Mouse (Mus musculus) cerebellum, adult 18-20 months (tissue): ENCODE results near the gene Camta1.

Source experiments
- DNase-seq, 2 experiments: peaks; one replicate each; pipeline ENCODE4 v3.0.0; 2021

The Camta1 gene

DNA sequence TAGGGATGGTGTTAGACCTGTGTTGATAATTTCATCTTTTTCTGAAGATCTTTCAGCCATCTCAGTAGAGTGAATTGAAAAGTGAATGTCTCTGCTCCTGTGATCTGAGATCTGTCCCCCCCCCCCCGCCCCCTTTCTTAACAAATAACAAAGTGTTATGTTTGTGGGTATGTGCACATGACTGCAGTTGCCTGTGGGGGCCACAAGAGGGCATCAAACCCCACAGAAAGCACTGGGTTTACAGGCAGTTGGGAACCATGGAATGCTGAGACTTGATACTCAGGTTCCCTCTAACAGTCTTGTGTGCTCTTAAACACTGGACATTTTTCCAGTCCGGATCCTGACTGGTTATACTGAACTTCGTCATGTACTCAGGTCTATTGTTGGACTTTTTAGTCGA lies 350.6 kb downstream of the Camta1 start:
- no peak for DNase-seq

DNA sequence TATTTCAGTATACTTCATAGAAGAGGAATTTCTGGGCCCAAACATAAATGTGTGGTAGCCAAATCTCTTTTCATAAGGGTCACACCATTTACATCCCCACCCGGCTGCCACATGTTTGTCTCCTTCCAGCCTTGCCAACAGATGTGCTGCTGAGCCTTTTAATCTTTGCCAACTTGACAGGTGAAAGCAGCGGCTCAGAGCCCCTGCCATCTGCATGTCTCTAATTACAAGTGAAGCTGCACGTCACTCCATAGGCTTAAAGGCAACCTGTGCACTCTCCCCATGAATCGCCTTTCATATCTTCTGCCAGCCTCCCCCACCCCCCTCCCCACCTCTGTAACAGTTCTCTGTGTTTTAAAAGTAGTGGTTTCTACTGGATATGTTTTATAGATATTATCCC lies 351.3 kb downstream of the Camta1 start:
- no peak for DNase-seq

DNA sequence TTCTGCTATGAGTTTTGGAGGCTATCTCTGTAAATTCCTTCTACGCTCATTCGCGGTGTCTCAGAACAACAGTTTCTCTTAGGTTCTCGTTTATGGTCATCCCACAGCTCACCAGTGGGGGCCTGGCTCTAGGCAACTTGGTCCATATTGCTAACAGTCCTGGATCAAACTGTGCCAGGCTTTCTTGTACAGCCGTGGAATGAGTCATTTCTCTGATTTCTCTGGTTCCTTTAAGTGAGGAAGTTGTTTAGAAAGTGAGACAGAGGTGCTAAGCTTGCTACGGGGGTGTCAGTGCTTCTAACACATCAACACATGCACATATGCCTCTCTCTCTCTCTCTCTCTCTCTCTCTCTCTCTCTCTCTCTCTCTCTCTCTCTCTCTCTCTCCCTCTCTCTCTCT lies 355.0 kb downstream of the Camta1 start:
- DNase-seq, result no peak

DNA sequence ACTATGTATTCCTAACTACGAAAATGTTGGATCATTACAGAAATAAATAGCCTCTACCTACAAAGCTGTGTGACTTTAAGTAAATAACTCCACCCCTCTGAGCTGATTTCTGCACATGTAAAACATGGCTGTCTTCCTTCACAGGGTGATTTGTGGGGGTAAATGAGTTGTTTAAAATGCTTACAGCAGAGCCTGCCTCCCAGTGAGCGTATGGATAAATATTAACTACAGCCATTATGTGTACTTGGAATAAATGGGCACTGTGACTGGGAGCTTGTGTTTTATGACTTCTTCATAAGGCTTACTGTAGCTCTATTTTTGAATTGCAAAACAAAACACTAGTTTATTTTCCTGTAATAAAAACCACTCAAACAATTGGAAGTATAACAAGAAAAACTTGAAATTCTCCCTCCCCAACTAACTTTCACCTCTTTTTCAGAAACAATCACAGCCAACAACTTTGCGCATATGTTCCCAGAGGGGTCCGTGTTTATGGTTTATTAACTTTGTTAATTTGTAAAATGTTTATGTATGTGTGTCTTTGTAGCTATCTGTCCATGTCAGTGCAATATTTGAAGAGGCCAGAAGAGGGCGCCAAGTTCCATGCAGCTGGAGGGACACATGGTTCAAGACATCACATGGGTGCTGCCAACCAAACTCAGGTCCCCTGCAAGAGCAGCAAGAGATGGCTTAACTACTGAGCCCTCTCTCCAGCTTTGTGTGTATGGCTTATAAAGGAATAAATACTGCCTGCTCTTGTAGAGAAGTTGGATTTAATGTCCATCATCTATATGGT lies 363.0 kb downstream of the Camta1 start:
- DNase-seq, result peak in 1 of 2 experiments; percentile 23

DNA sequence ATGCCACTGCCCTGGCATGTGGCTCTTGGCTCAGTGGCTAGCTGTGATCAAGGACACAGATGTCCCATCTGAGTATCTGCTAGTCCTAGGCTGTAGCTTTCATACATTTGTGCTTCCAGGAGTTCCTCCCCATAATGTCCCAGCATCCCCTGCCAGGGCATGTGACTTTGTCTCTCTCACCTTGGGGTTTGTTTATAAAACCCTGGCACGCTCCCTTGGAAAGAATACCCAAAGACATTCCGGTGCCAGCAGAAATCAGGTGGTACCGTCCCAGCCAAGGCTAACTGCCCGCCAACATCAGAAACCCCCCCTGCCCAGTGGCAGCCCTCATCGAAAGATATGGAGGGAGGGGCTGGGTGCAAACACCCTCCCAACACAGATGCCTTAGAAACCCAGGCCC lies 365.1 kb downstream of the Camta1 start:
- no peak for DNase-seq

DNA sequence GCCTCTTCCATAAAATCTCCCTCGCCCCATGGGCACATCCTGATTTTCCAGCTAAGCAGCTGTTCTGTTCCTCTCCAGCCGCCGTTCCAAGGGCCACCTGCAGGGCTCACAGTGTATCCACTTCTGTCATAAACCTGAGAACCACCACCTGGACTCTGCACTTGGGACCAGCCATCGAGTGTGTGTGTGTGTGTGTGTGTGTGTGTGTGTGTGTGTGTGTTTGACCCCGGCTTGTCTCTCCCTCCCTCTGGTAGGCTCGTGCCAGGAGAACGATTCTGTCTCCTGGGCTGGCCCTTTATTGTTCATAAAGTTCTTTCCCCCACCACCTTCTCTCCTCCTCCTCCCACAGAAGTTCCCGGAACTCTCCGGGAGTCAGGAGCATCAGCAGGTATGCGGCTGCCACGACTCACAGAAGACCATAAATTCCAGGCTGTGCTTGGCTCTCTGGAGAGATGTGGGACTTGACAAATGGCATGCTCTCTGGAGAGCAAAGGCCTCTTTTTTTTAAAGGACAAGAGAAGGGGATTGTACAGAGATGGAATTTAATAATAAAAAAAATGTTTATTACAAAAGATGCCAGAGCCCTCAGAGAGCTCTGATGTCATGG lies 366.3 kb downstream of the Camta1 start:
- DNase-seq, result no peak

DNA sequence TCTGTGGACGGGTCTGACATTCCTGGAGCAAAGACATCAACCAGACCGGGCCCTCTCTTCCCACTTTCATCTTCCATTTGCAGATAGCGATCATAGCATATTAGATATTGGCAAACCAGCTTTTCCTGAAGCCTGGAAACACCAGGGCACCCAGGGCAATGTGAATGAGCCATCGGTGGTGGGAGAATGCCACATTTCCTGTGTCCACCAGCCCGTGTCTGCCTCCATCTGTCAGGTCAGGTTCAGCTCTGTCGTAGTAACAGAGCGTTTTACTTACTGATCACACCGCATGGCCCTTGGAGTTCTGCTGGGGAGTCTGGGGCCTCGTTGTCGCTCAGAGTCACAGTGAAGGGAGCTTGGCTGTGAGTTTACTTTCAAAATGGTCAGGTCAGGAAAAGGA lies 368.9 kb downstream of the Camta1 start:
- peak; percentile 50 to 62 for DNase-seq

DNA sequence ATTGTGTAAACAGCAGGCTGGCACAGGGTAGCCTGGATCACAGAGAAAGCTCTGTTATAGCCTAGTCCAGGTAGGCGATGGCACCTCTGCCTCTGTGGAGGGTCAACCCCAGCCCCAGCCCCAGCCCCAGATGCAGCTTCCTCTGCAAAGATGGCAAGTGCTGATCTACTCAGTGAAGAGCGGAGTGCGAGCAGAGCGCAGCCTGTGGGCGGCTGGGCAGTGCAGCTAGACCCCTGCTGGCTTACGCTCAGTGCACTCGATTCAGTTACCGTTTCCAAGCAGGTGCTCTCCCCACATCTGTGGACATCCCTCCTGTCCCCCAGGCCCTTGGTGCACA lies 377.7 kb downstream of the Camta1 start:
- no peak for DNase-seq

DNA sequence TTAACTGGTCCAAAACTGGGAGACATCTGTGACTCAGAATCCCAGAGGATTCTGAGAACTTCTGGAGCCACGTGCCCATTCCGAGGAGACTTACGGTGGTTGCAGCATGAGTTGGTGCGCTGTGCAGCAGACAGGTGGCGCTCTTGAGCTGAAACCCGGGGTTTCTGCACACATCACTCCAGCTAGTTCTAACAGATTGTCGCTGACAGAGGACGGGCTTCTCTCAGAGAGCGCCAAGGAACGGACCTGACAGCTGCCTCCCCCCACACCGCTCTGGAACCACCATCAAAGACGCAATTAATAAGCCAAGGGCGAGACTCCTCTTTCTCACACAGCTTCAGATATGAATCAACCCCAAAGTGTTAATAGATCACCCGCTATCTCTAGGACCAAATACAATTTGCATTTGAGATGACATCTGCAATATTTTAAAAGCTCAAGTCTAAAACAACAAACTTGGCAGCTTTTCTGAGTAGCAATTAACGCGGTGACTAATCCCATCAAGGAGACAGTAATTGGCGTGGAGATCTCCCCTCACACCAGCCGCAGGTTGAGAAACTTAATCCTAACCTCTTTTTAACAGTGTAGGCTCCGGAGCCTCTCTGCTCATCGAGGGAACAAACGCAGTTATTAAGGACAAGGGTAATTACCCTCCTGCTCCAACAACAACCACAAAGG lies 378.2 kb downstream of the Camta1 start:
- DNase-seq, result peak; percentile 79 to 90

DNA sequence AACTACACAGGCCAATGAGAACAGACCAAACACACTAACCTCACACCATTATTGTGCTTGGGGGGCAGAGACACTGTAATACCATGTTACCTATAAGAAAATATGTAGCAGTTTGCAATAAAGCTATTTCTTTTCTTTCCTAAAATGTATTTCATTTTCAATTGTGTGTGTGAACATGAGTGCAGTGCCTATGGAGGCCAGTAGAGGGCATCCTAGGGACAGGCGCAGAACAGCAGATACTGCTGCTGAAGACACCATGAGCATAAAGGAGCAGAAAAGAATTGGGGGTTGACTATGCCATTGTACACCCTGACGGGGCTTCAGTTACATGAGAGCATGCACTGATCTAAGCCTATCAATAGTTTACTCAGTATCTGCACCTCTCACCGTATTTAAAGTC lies 380.7 kb downstream of the Camta1 start:
- no peak for DNase-seq

DNA sequence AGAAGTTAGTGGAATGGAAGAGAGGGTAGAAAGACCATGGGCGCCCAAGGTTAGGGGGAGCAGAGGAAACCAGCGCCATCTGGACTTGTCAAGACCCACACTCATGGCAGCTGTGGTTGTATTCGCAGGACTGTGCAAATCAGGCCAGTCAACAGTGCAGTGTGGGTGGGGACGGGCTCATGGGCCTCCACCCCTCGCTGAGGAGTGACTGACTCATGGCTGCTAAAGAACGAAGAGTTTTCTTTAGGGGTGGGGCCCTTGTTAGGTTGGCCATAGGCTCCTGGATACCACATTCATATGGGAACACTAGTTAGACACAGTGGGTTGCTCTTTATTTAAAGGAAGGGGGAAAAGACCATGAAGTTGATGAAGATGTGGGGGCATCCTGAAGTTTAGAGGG lies 383.7 kb downstream of the Camta1 start:
- no peak for DNase-seq

DNA sequence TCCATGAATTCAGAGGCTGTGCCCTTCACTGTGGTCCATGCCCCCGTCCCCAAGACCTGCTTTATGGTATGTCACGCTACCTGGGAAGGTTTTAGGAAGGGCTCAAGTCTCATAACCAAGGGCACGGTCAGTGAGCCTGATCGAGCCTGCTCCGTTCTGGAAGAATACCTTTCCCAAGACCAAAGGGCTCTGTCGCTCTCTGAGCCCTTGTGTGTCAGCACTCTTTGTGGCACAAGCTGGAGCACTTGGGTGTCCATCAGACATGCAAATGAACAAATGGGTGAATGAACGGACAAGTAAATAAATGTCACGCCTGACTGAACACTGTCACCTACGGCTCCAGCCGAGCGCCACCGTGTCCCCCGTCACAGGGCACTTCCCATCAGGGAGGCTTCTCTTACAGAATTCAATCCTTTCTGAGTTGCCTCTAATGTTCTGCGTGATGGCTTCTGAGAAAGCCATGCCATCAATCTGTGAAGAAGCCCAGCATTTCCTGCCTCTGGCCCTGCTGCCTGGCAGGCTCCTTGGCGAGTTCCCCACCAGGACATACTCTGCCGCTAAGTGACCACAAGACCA lies 386.7 kb downstream of the Camta1 start:
- DNase-seq, result no peak

DNA sequence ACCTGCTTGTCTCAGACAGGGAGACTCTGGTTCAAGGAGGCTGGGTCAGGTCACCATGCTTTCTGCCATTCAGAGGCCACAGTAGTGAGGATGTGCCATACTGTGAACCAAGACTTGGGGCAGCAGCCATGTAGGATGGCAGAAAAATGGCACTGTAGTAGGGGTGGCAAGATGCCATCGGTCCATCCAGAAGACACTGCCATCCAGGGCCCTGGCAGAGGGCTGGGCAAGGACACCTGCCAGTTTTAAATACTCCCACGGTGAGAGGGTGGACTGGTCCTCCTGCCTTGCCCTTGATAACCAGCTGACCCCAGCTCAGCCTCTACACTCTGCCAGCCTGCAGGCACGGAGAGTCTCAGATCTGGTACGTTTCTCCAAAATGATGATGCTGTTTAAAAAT lies 389.8 kb downstream of the Camta1 start:
- peak; percentile 38 to 51 for DNase-seq

DNA sequence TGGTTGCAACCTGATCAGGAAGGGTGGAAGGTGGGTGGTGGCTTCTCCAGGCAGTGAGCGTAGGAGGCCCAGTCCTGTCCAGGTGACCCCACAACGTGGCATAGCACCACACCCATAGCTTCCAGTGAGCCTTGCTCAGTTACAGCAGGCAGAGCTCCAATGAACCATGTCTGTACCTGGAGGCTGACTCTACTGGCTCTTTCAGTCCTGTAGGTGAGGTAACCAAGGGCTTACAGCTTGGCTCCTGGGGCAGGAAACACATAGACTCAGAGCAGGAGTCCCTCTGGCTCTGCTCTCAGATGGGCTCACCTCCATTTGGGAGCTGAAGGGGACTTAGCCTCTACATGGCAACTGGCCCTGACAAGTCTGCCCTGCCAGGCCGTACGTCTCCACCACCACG lies 393.3 kb downstream of the Camta1 start:
- no peak for DNase-seq

DNA sequence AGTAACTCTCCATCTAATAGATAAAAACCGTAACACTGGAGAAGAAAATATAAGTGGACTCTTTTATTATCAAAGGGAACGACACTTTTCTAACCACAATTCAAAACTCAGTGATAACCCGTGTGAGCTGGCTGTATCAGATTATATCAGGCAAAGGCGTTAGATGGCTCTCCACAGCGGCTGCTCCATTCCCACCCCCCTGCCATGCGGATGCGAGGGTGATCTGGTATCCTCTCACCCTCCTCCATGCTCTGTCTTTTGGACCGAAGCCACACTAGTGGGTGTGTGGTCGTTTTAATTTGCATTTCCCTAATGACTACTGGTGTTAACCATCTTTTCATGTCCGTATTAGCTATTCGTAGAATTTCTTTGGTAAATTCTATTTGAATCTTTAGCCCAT lies 403.0 kb downstream of the Camta1 start:
- no peak for DNase-seq

DNA sequence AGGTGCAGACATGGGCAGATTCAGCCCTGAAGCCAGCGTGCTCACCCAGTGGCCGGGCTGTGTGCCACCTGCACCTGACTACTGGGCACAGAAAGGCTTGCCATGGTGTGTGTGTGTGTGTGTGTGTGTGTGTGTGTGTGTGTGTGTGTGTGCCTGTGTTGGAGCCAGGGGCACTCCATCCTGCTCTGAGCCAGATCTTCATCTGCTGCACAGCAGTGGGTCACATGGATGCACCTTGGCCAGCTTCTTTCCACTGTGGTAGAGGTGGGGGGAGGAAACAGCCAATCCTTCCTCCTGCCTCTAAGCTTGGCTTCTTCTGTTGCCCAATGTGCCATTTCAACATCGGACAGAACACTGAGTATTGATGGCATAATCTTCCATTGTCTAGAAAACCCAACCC lies 407.1 kb downstream of the Camta1 start:
- peak; percentile 73 to 79 for DNase-seq

DNA sequence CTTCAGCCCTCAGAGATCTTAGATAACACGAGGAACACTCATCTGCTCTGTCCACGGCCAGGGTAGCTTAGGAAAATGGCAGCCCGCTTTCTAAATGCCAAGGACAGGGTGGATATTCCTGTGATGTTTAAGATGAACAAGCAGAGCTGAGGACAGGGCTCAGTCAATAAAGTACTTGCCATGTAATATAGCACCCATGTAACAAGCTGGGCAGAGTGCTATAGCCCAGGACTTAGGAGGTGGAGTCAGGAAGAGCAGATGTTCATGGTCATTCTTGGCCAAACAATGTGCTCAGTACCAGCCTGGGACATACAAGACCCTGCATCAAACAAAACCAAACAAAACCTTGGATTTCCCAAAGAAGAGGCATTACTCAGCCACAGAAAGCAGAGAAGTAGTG lies 407.6 kb downstream of the Camta1 start:
- peak in 1 of 2 experiments; percentile 24 for DNase-seq

DNA sequence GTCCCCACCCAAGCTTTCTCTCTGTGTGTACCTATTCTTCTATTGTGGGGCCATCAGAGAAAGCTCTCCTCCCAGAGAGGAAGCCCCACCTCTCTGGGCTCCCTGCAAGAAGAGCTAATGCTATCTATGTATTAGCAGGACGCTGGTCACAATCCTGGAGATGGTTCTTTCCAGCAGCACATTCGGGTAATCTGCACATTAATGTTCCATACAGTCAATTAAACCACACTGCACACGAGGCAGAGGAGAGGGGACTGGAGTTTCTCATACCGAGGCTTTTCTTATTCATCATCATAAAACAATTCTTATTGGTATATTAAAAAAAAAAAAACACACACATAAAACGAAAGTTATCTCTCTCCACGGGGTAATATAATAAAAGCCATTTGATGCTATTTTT lies 409.8 kb downstream of the Camta1 start:
- no peak for DNase-seq

DNA sequence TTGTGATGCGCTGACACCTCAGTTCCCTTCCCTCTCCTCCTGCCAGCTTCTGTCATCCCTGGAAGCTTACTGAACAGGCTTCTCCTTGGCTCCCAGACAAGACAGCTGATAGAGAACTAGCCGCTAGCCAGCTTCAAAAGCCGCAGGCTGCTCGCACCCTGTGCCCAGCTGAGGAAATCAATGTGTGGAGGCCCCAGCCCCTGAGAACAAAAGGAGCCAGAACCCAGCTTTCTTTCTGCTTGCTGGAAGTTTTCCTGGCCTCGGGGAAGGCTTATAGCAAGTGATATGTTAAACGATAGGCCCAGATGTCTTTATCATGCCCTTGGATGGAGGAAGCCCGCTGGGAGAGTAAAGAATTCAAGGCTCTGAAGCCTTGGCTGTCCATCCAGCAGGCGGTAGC lies 411.7 kb downstream of the Camta1 start:
- DNase-seq, result peak in 1 of 2 experiments; percentile 18

DNA sequence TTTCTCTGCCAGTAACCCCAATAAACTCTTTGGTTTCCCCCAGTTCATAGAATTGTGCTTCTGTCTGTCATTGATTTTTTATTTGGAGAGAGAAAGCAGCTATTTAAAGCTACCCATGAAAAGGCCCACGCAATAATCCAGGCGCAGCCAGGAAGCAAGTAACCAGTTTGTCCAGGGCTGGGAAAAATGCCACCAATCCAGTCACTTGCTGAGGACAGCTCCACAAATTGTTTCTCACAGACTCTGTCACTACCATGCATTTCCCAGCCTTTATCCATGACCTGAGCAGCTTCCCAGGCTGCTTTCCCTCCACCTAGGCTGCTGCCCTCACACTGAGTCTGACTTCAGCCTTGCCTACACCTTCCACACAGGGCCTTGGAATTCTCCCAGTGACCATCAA lies 413.3 kb downstream of the Camta1 start:
- DNase-seq, result peak; percentile 38 to 45

DNA sequence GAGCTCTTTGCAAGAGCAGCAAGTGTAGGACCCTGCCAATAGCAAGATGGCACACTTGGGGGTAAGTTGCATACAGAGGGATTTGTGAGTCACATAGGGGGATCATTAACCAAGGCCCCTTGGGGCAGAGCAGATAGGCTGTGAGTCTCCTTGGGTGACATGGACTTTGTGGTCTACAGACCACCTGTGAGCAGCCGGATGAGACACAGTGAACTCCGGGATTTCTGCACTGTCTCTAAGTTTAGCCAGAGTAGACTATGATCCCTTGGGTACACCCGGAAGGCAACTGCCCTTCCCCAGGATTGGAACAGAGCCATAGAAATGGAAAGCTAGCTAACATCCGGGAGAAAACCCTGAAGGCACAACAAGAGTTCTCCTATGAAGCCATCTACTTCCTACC lies 417.0 kb downstream of the Camta1 start:
- DNase-seq, result no peak

DNA sequence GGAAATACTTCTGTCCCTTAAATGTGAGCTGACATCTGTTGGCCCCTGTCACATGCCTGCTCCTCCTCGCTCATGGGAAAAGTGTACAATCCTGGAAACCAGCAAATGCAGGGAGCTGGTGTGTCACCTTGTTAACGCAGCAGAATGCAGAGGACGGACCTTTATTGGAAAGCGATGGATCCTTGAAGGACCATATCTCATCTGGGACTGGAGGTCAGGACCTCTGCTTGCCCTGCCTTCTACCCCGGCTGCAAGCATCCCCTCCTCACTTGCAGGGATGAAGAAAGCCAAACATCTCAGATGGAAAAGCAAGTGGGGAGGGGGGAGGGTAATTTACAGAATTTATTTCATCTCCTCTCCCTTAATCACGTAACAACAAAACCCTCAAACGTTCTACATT lies 423.1 kb downstream of the Camta1 start:
- no peak for DNase-seq

DNA sequence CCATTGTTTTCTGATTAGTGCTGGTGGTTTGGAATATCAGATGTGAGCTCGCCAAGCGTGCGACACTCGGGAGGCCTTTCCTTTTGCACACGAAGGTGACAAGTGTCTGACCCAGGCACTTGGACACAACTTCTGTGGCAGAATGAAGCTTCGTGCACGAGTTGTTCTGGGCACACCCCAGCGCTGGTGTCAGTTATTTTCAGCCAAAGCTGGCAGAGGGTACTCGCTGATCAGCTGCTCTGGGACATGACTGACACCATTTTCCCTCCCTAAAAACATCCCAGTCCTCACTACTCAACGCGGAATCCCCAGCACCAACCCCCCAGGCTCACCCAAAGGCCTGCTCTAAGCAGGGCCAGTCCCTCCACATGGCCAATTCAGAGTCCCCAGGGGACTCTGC lies 423.8 kb downstream of the Camta1 start:
- DNase-seq, result no peak

DNA sequence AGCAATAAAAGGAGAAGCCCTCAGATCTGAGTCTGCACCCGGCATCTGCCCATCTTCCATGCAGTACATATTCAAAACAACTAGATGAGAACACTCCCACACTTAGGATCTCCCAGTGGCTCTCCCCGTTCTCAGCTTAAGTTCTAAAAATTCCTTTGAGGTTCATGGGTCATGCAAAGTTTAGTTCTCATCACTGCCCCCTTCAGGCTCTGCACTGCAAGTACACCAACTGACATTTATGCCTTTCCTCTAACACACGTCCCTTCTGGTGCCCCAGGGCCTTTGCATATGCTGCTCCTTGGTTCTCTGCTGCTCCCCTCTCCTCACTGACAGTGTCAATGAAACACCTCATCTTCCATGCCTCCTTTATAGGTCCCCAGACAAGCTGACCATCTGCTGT lies 436.5 kb downstream of the Camta1 start:
- DNase-seq, result no peak
